Mouse (Mus musculus) adrenal gland, adult 10 weeks (tissue): ENCODE data around the gene Olfr1361. TPM values are rescaled to one million over a fixed set of nuclear protein-coding genes. Genes with fewer than 3 reads are reported as not detected.

Experiments used
- polyA plus RNA-seq: library from polyadenylated mRNA; stranded (reverse); fragments of 350-450 nt; fragmentation: Illumina TruSeq; extraction: RNeasy Lipid Tissue Mini Kit (QIAGEN cat#74804); gene quantifications from one replicate; pipeline ENCODE4 v1.2.3, GENCODE M21; 2014; ENCODE audit warnings: low read depth, low replicate concordance

Olfr1361 gene
- not detected for polyA plus RNA-seq

GRCm38 (mm10) chr13:21663286-21663685 is at the start of gene Olfr1361:
Olfr1361 (minus strand) TSS chr13:21663386.

GRCm38 (mm10) chr13:21697811-21698210 is 34.6 kb upstream of the Olfr1361 start, which contains the start of gene Olfr1359:
Olfr1359 (plus strand) TSS chr13:21698111.

GRCm38 (mm10) chr13:21677305-21677704 is 14.1 kb upstream of the Olfr1361 start, which contains the start of gene Olfr1360:
Olfr1360 (minus strand) TSS chr13:21677405.

GRCm38 (mm10) chr13:21642418-21642817 is 20.8 kb downstream of the Olfr1361 start, which contains the start of gene Olfr11:
Olfr11 (minus strand) TSS chr13:21642518.

GRCm38 (mm10) chr13:21613922-21614321 is 49.3 kb downstream of the Olfr1361 start, which contains the start of gene Olfr1362:
Olfr1362 (minus strand) TSS chr13:21614022.

Other genes with a start within 250 kb of the Olfr1361 start
- gene Pgbd1, start 222.3 kb downstream of the Olfr1361 start, polyA plus RNA-seq = 4.0 TPM
- 95.7 TPM for gene Zscan26, start 209.7 kb downstream of the Olfr1361 start, polyA plus RNA-seq
- 2.3 TPM for gene Nkapl, start 194.9 kb downstream of the Olfr1361 start, polyA plus RNA-seq
- 1.8 TPM for gene Zkscan4, start 184.5 kb downstream of the Olfr1361 start, polyA plus RNA-seq
- gene Gm10065, start 183.9 kb downstream of the Olfr1361 start, polyA plus RNA-seq = not detected
- 5.3 TPM for gene AK157302, start 168.2 kb downstream of the Olfr1361 start, polyA plus RNA-seq
- gene Gm11273, start 162.0 kb downstream of the Olfr1361 start, polyA plus RNA-seq = not detected
- 41.5 TPM for gene Zkscan8, start 132.3 kb downstream of the Olfr1361 start, polyA plus RNA-seq
- gene Olfr1366, start 120.6 kb downstream of the Olfr1361 start, polyA plus RNA-seq = not detected
- not detected for gene Olfr1535, start 103.5 kb downstream of the Olfr1361 start, polyA plus RNA-seq
- gene Olfr1364, start 81.6 kb downstream of the Olfr1361 start, polyA plus RNA-seq = not detected
- gene Olfr1362, start 49.4 kb downstream of the Olfr1361 start, polyA plus RNA-seq = not detected
- gene Olfr11, start 20.9 kb downstream of the Olfr1361 start, polyA plus RNA-seq = not detected
- not detected for gene Olfr1360, start 14.0 kb upstream of the Olfr1361 start, polyA plus RNA-seq
- gene Olfr1359, start 34.7 kb upstream of the Olfr1361 start, polyA plus RNA-seq = not detected
- gene Hist1h2bl, start 52.8 kb upstream of the Olfr1361 start, polyA plus RNA-seq = not detected
- not detected for gene Hist1h2ai, start 53.0 kb upstream of the Olfr1361 start, polyA plus RNA-seq
- gene Hist1h3h, start 54.3 kb upstream of the Olfr1361 start, polyA plus RNA-seq = not detected
- not detected for gene Hist1h2bm, start 58.7 kb upstream of the Olfr1361 start, polyA plus RNA-seq
- not detected for gene Hist1h4j, start 71.7 kb upstream of the Olfr1361 start, polyA plus RNA-seq
- gene Hist1h4k, start 87.1 kb upstream of the Olfr1361 start, polyA plus RNA-seq = not detected
- gene Hist1h2ak, start 90.4 kb upstream of the Olfr1361 start, polyA plus RNA-seq = not detected
- gene Hist1h2bn, start 90.7 kb upstream of the Olfr1361 start, polyA plus RNA-seq = not detected
- not detected for gene Hist1h1b, start 117.2 kb upstream of the Olfr1361 start, polyA plus RNA-seq
- gene Hist1h3i, start 120.0 kb upstream of the Olfr1361 start, polyA plus RNA-seq = not detected
- gene Hist1h2an, start 123.8 kb upstream of the Olfr1361 start, polyA plus RNA-seq = not detected
- not detected for gene Hist1h2bp, start 124.1 kb upstream of the Olfr1361 start, polyA plus RNA-seq
- gene Hist1h2bq, start 146.8 kb upstream of the Olfr1361 start, polyA plus RNA-seq = not detected
- gene Hist1h2ao, start 147.1 kb upstream of the Olfr1361 start, polyA plus RNA-seq = not detected
- gene Hist1h4m, start 148.4 kb upstream of the Olfr1361 start, polyA plus RNA-seq = not detected
- not detected for gene Hist1h4n, start 168.8 kb upstream of the Olfr1361 start, polyA plus RNA-seq
- not detected for gene Hist1h2ap, start 170.1 kb upstream of the Olfr1361 start, polyA plus RNA-seq
- 1.2 TPM for gene Hist1h2br, start 170.4 kb upstream of the Olfr1361 start, polyA plus RNA-seq